Mouse (Mus musculus) forebrain, embryonic 15.5 days (tissue): ENCODE measurements around the gene Sirt3. TPM values are rescaled to one million over a fixed set of nuclear protein-coding genes. Genes with fewer than 3 reads are reported as not detected.
A peak's percentile ranks its signal among the peaks of the same experiment; 100 is the strongest.

Experiments
- ATAC-seq: fragments of 200-750 bp; cut with Nextera tagmentation; replicated peaks from 2 replicates; pipeline ENCODE4 v1.8.0; 2017; ENCODE audit warnings: mild to moderate bottlenecking, moderate TSS enrichment, moderate library complexity
- H3K27ac ChIP-seq: fragments of 300-500 bp; sonication (generic); replicated peaks from 2 replicates; pipeline ENCODE4 v1.5.1; 2015; ENCODE audit warnings: mild to moderate bottlenecking, inconsistent platforms
- H3K27me3 ChIP-seq: fragments of 300-500 bp; sonication (generic); 2 replicates; pipeline ENCODE4 v1.6.1; 2015; ENCODE audit warnings: inconsistent platforms
- H3K36me3 ChIP-seq: fragments of 300-500 bp; sonication (generic); 2 replicates; pipeline ENCODE4 v1.6.1; 2015; ENCODE audit warnings: mild to moderate bottlenecking, inconsistent platforms
- H3K4me1 ChIP-seq: fragments of 300-500 bp; sonication (generic); 2 replicates; pipeline ENCODE4 v1.6.1; 2015; ENCODE audit warnings: inconsistent platforms
- H3K4me2 ChIP-seq: fragments of 300-500 bp; sonication (generic); replicated peaks from 2 replicates; pipeline ENCODE4 v1.6.1; 2015; ENCODE audit warnings: mild to moderate bottlenecking, inconsistent platforms
- H3K4me3 ChIP-seq: fragments of 300-500 bp; sonication (generic); 2 replicates; pipeline ENCODE4 v1.5.1; 2015; ENCODE audit warnings: mild to moderate bottlenecking, inconsistent platforms
- H3K9ac ChIP-seq: fragments of 300-500 bp; sonication (generic); replicated peaks from 2 replicates; pipeline ENCODE4 v1.6.1; 2015; ENCODE audit warnings: mild to moderate bottlenecking, inconsistent platforms
- H3K9me3 ChIP-seq: fragments of 300-500 bp; sonication (generic); 2 replicates; pipeline ENCODE4 v1.6.1; 2016; ENCODE audit warnings: inconsistent platforms
- WGBS: fragments of 180-500 bp; shearing (Covaris S2); methylation state at CpG from one replicate; pipeline ENCODE4 v1.1.7; 2015; ENCODE audit warnings: mixed read lengths; 5-methylcytosine and 5-hydroxymethylcytosine counted together
- polyA plus RNA-seq: library from polyadenylated mRNA; unstranded; fragments of >200 nt; fragmentation: Nextera tagmentation; extraction: Ambion mirVana; gene quantifications from 2 replicates; pipeline ENCODE4 v1.2.1, GENCODE M21; 2015

Gene Sirt3
- polyA plus RNA-seq, 1 experiment from 2014 or later, result 36.5 TPM

- 0 out of 2 replicates have a peak, but pooled peaks have one; percentile 29 for ATAC-seq
- 2% methylated on average over 19 of the region's 19 CpGs for WGBS
- Histone ChIP-seq H3K9ac (0 out of 2 replicates have a peak overlapping the region, but pooled peaks have one; percentile 19), H3K4me3 (peak overlapping the region; percentile 40), H3K4me2 (peak overlapping the region; percentile 83), H3K27me3 (no peaks in the 10 kb centered on the region), H3K4me1 (peaks cover 5% of the 10 kb centered on the region), H3K36me3 (no peaks in the 10 kb centered on the region), H3K9me3 (no peaks in the 10 kb centered on the region), H3K27ac (no peak overlapping the region)
These were observed 26.6 kb upstream of the Sirt3 start for GRCm38 (mm10) chr7:140908634-140909107.

GRCm38 (mm10) chr7:140908181-140908580 lies 26.1 kb upstream of the Sirt3 start:
- H3K4me1 ChIP-seq, result peaks cover 5% of the 10 kb centered on the region
- WGBS, result 52% methylated on average over 7 of the region's 7 CpGs
- no peaks in the 10 kb centered on the region for H3K9me3 ChIP-seq
- ATAC-seq, result no peak
- no peaks in the 10 kb centered on the region for H3K27me3 ChIP-seq
- H3K4me3 ChIP-seq, result no peak overlapping the region
- no peak overlapping the region for H3K27ac ChIP-seq
- H3K9ac ChIP-seq, result no peak overlapping the region
- no peaks in the 10 kb centered on the region for H3K36me3 ChIP-seq
- H3K4me2 ChIP-seq, result no peak overlapping the region

GRCm38 (mm10) chr7:140907697-140908096 lies 25.6 kb upstream of the Sirt3 start:
- no peaks in the 10 kb centered on the region for H3K9me3 ChIP-seq
- H3K4me2 ChIP-seq, result no peak overlapping the region
- H3K27me3 ChIP-seq, result no peaks in the 10 kb centered on the region
- H3K27ac ChIP-seq, result no peak overlapping the region
- no peak overlapping the region for H3K9ac ChIP-seq
- no peaks in the 10 kb centered on the region for H3K36me3 ChIP-seq
- H3K4me3 ChIP-seq, result no peak overlapping the region
- WGBS, result 88% methylated on average over 7 of the region's 7 CpGs
- no peak for ATAC-seq
- peaks cover 5% of the 10 kb centered on the region for H3K4me1 ChIP-seq

- H3K27ac ChIP-seq, result no peak overlapping the region
- no peak overlapping the region for H3K9ac ChIP-seq
- H3K36me3 ChIP-seq, result no peaks in the 10 kb centered on the region
- H3K27me3 ChIP-seq, result no peaks in the 10 kb centered on the region
- H3K4me1 ChIP-seq, result peaks cover 5% of the 10 kb centered on the region
- H3K9me3 ChIP-seq, result no peaks in the 10 kb centered on the region
- no peak for ATAC-seq
- 86% methylated on average over 13 of the region's 13 CpGs for WGBS
- no peak overlapping the region for H3K4me3 ChIP-seq
- H3K4me2 ChIP-seq, result no peak overlapping the region
These were observed 25.0 kb upstream of the Sirt3 start for GRCm38 (mm10) chr7:140907131-140907530.

GRCm38 (mm10) chr7:140905642-140906081 lies 23.6 kb upstream of the Sirt3 start:
- Histone ChIP-seq H3K4me3 (no peak overlapping the region), H3K4me2 (no peak overlapping the region), H3K36me3 (no peaks in the 10 kb centered on the region), H3K27ac (no peak overlapping the region), H3K4me1 (peaks cover 5% of the 10 kb centered on the region), H3K9ac (no peak overlapping the region), H3K9me3 (no peaks in the 10 kb centered on the region), H3K27me3 (no peaks in the 10 kb centered on the region)
- ATAC-seq, result no peak
- WGBS, result 86% methylated on average over 2 of the region's 2 CpGs

GRCm38 (mm10) chr7:140903212-140903611 lies 21.1 kb upstream of the Sirt3 start:
- 0 out of 2 replicates have a peak, but pooled peaks have one; percentile 41 for ATAC-seq
- no peaks in the 10 kb centered on the region for H3K27me3 ChIP-seq
- H3K9ac ChIP-seq, result peak overlapping the region; percentile 18; the same call in 1 of the 2 replicates
- no peak overlapping the region for H3K4me3 ChIP-seq
- no peak overlapping the region for H3K4me2 ChIP-seq
- peaks cover 8% of the 10 kb centered on the region; the same call in 1 of the 2 replicates for H3K36me3 ChIP-seq
- WGBS, result 22% methylated on average over 13 of the region's 13 CpGs
- H3K4me1 ChIP-seq, result no peaks in the 10 kb centered on the region
- no peak overlapping the region for H3K27ac ChIP-seq
- no peaks in the 10 kb centered on the region for H3K9me3 ChIP-seq

- ATAC-seq, result no peak
- WGBS, result 72% methylated on average over 15 of the region's 15 CpGs
- Histone ChIP-seq H3K27ac (no peak overlapping the region), H3K4me2 (no peak overlapping the region), H3K4me3 (no peak overlapping the region), H3K9ac (no peak overlapping the region), H3K4me1 (no peaks in the 10 kb centered on the region), H3K36me3 (peaks cover 17% of the 10 kb centered on the region), H3K9me3 (no peaks in the 10 kb centered on the region), H3K27me3 (no peaks in the 10 kb centered on the region)
These were observed 20.1 kb upstream of the Sirt3 start for GRCm38 (mm10) chr7:140902036-140902875.

- no peak for ATAC-seq
- Histone ChIP-seq H3K4me3 (no peak within 1 kb of the TSS), H3K36me3 (peaks cover 33% of the 10 kb centered on the region), H3K9me3 (no peaks in the 10 kb centered on the region), H3K9ac (no peak within 1 kb of the TSS), H3K27ac (no peak within 1 kb of the TSS), H3K4me1 (no peaks in the 10 kb centered on the region), H3K4me2 (no peak within 1 kb of the TSS), H3K27me3 (no peaks in the 10 kb centered on the region)
- WGBS, result 81% methylated on average over 10 of the region's 10 CpGs
These were observed 18.1 kb upstream of the Sirt3 start, which contains the start of gene Cox8b for GRCm38 (mm10) chr7:140900220-140900619. Gene Cox8b (minus strand): TSS chr7:140900446.

GRCm38 (mm10) chr7:140899121-140899520 lies 17.0 kb upstream of the Sirt3 start:
- 75% methylated on average over 3 of the region's 3 CpGs for WGBS
- Histone ChIP-seq H3K36me3 (peaks cover 42% of the 10 kb centered on the region), H3K4me3 (no peak overlapping the region), H3K9ac (no peak overlapping the region), H3K4me1 (no peaks in the 10 kb centered on the region), H3K9me3 (no peaks in the 10 kb centered on the region), H3K27ac (no peak overlapping the region), H3K27me3 (no peaks in the 10 kb centered on the region), H3K4me2 (no peak overlapping the region)
- no peak for ATAC-seq

- 90% methylated on average over 7 of the region's 7 CpGs for WGBS
- Histone ChIP-seq H3K4me1 (no peaks in the 10 kb centered on the region), H3K36me3 (peaks cover 49% of the 10 kb centered on the region), H3K4me3 (no peak overlapping the region), H3K27me3 (no peaks in the 10 kb centered on the region), H3K4me2 (no peak overlapping the region), H3K9me3 (no peaks in the 10 kb centered on the region), H3K27ac (no peak overlapping the region), H3K9ac (no peak overlapping the region)
- ATAC-seq, result no peak
These were observed 15.8 kb upstream of the Sirt3 start for GRCm38 (mm10) chr7:140897863-140898262.

GRCm38 (mm10) chr7:140894611-140895010 lies 12.5 kb upstream of the Sirt3 start:
- no peaks in the 10 kb centered on the region for H3K27me3 ChIP-seq
- H3K4me3 ChIP-seq, result no peak overlapping the region
- peaks cover 69% of the 10 kb centered on the region for H3K36me3 ChIP-seq
- H3K4me2 ChIP-seq, result no peak overlapping the region
- 96% methylated on average over 3 of the region's 3 CpGs for WGBS
- no peaks in the 10 kb centered on the region for H3K9me3 ChIP-seq
- no peak overlapping the region for H3K9ac ChIP-seq
- H3K4me1 ChIP-seq, result no peaks in the 10 kb centered on the region
- ATAC-seq, result no peak
- H3K27ac ChIP-seq, result no peak overlapping the region

- ATAC-seq, result no peak
These were observed 11.9 kb upstream of the Sirt3 start for GRCm38 (mm10) chr7:140894031-140894430.

More at GRCm38 (mm10) chr7:140894031-140894430, 11.9 kb upstream of the Sirt3 start:
- Histone ChIP-seq H3K27me3 (no peaks in the 10 kb centered on the region), H3K4me2 (no peak overlapping the region), H3K4me3 (no peak overlapping the region), H3K9me3 (no peaks in the 10 kb centered on the region), H3K9ac (no peak overlapping the region), H3K27ac (no peak overlapping the region), H3K4me1 (no peaks in the 10 kb centered on the region), H3K36me3 (peaks cover 72% of the 10 kb centered on the region)
- whole genome bisulfite sequencing, result 84% methylated on average over 7 of the region's 7 CpGs
